Mouse (Mus musculus) G1E-ER4 (cell line): ENCODE data around the gene Lrch3. TPM values are rescaled to one million over a fixed set of nuclear protein-coding genes. Genes with fewer than 3 reads are reported as not detected.

ENCODE experiments used
- GATA1 ChIP-seq: IDR thresholded peaks from one replicate; pipeline ENCODE4 v1.8.0; 2012; ENCODE audit warnings: low read length, inconsistent platforms
- polyA plus RNA-seq: library from polyadenylated mRNA; stranded (reverse); fragments of >175 nt; gene quantifications from 2 replicates; pipeline ENCODE4 v1.2.3, GENCODE M21; 2012

Gene Lrch3
- polyA plus RNA-seq, 1 experiment = 11.8 TPM

DNA sequence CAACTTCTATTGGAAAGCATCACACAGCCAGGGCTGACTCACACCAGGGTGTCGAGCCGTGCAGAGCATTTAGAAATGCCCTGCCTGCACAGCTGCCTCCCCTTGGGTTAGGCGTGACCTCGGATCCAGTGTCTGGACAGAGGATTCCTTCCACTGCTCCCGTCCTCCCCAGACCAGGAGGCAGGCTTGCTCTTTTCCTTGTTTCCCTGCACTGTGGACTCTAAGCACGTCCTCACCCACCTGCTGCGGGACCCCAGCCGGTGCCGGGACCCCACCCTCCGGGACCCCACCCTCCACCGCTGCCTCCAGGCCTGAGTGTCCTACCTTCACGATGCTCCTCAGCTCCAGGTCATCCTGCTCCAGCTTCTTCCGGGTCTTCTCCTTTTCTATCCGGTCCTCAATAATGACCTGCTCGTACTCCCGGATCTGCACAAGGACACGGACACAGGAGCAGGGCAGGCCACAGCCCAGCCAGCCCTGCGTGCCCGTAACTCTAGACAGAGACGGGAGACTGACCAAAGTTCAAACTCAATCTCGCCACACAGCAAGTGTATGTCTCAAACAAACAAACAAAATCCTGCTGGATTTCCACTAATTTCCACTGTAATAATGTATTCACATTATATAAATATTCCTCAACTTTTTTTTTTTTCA, 105.3 kb downstream of the Lrch3 start:
- no peak for TF ChIP-seq GATA1

DNA sequence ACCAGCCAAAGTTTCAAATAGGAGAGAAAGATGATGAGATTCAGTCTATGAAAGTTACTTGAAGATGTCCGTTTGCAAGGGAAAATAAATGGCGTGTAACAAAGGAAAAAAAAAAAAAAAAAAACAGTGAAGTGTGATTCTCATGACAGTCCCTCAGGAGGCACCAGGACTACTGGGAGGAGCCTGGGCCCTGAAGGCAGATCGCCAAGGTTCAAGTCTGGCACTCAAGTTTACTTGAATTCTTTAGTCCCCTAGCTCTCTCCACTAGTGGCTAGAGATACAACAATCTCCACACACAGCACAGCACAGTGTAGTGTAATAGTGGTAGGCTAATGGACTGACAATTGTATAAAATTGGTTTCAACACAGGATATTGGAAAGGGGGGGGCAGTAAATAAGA, 107.5 kb downstream of the Lrch3 start:
- TF ChIP-seq GATA1 = no peak

DNA sequence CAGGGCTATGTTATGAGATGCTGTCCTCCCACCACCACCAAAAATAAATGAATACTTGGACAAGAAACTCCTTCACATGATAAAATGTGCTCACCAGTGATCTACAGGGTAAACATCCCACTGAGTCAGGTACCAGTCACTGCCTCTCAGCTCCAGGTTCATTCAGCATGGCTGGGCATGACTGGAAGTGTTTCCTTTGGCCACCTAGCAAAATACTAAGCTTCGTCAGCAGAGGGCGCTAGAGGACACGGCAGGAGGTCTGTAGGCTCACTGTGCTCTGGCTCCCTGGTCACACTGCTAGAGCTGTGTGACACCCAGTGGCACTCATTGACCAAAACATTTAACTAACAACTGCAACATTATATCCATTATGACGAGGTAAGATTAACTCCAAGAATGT, 109.8 kb downstream of the Lrch3 start:
- no peak for TF ChIP-seq GATA1

DNA sequence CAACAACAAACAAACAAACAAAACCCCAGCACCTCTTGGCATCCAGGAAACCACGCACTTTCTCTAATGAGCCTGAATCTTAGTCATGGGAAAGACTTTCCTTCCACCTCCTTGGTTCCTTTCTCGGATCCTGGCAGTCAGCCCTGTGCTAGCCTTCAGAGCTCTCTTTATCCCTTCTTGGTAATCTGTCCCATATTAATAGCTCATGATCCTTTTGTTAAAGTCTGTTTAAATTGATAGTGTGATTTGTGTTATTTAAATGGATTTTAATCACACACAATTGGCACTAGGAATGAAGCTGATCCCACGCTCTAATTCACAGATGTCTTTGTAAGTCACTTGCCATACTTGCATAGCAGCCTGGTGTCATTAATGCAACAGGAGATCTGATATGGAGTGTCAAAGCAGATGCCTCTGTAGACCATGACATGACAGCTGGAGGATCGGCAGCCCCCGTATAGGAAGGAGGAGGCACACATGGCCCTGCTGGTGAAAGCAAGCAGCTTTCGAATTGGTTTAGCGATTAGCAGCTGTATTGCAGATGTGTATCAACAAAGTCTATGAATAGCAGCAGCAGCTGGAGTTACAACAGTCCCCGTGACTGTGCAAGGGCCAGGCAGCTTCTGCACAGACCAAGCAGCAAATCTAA, 110.7 kb downstream of the Lrch3 start:
- TF ChIP-seq GATA1 = no peak

DNA sequence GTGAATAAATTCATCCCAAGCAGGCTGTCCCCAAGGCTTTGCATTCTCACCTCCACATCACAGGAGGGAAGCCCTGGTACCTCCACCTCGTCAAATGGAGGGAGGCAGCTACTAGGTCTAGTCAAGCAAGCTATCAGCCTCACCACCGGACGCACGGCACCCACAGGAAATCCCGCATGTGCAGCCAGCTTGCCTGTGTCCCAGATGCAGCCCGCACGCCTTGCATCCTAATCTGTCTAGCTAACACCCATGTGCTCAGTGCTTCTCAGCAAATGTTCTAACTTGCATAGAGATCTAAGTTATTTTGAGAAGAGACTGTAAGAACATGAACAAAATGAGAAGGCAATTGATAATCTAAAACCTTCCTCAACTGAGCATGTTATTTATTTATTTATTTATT, 112.5 kb downstream of the Lrch3 start:
- TF ChIP-seq GATA1 = no peak

DNA sequence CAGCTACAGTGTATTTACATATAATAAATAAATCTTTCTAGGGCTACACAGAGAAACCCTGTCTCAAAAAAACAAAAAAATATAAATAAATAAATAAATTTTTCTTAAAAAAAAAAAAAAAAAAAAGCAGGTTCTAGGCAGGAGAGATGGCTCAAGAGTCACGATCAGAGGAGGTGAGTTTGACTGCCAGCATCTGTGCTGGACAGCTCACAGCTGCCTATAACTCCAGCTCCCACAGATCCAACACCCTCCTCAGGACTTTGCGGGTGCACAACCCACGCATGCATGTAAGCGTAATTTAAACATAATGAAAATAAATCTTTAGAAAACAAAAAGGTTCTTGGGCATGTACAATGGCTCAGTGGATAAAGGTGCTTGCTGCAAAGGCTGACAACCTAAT, 122.1 kb downstream of the Lrch3 start:
- TF ChIP-seq GATA1 = no peak

DNA sequence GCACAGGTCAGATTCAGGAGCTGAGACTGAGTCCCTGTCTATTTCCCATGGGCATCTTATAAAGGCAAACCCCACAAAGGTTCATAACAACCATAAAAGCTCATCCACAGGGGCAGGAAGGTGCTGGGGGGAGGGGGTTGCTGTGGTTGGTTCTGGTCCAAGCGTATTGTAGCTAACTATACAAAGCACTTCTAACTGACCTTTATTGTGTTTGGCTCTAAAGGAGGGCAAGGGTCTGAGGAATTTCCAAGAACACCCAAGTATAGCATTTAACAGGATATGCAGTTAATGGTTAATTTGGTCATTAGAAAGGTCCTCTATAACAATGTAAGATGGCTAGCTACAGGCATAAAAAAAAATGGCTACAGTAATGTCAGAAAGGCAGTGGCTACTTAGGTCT, 128.8 kb downstream of the Lrch3 start:
- TF ChIP-seq GATA1 = no peak

DNA sequence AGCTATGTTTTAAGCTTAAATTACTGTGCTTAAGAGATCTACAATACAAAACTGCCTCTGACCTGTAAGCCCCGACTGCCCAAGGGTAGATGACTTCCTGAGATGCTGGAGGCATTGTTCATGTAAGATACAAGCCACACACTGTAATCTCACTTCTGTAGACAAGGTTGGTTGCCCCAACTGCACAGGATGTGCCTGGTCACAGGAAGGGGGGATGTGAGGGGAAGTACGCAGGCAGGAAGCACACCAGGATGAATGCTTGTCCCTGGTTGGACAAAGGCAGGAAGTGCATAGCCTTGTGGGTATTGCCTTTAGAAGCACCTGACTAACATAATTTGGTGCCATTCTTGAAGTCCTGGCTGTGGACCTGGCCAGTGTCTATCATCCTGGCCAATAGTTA, 129.4 kb downstream of the Lrch3 start:
- TF ChIP-seq GATA1 = no peak

DNA sequence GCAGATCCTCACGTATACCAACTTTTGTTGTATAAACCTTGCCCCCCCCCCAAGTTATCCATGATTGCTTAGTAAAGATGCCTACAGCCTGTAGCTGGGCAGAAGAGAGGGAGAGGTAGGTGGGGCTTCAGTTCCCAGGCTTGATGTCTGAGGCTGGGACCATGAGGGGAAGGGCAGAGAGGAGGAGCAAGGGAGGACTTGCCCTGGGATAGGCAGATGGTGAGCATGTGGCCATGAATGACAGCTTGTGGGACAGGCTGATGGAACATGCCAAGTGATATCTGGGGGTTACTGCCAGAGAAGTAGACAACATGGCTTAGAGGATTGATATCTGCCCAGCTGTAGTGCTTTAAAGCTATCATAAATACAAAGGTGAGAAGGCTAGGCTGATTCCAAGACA, 134.1 kb downstream of the Lrch3 start:
- no peak for TF ChIP-seq GATA1

DNA sequence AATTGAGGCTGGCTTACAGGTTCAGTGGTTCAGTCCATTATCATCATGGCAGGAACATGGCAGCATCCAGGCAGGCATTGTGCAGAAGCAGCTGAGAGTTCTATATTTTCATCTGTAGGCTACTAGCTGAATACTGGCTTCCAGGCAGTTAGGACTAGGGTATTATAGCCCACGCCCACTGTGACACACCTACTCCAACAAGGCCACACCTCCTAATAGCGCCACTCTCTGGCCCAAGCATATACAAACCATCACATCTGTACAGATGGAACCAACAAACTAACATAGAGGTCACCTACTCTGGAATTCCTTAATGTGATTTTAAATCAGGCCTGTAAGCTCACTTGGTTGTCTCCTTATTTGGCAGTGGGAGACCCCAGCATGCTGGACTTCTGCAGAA, 134.8 kb downstream of the Lrch3 start:
- TF ChIP-seq GATA1 = no peak

DNA sequence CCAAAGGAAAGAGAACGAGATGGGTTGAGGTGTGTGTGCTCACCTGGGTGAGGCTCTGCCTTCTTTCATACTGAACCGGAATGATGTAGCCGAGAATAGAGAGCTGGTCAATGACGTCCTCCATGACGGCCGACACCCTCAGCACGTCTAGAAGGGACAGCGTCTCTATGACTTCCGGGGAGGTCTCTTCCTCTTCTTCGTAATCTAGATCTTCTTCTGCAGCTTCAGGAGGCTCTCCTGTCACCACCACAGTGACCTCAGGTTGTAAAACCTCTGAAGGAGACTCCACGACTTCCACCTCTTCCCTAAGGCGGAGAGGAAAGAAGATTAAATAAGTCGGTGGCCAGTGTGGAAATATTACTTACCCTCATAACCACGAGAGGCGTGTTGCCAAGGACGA, 135.9 kb downstream of the Lrch3 start:
- TF ChIP-seq GATA1 = no peak

DNA sequence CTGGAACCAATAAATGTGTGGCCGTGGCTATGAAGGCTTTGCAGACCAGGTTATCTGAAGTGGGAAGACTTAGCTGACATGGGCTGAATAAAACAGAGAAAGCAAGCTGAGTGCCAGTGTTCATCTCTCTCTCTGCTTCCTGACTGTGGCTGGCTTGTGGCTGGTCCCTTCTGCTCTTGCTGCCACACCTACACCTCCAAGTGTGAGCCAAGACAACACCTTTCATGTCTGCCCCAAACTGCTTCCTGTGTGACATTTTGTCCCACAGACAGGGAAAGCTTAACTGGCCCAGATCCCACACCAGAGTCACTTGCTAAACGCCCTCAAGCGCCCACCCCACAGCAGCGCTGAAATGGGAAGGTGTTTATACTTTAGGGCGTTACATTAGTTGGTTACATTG, 139.2 kb downstream of the Lrch3 start:
- no peak for TF ChIP-seq GATA1

DNA sequence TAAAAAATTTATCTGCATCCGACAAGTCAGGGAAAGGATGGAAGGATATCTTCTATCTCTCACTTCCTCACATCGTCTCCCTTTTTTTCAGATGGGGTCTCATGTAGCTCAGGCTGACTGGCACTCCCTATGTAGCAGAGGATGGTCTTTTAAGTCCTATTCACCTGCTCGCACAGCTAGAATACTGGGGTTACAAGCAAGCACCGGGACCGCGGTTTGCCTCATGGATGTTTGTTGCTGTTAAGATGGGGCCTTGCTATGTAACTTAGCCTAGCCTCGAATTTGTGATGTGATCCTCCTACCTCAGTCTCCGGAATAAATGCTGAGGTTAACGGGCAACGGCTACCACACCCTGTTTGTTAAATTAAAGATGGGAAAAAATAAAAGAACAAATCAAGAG, 141.8 kb downstream of the Lrch3 start:
- no peak for TF ChIP-seq GATA1

DNA sequence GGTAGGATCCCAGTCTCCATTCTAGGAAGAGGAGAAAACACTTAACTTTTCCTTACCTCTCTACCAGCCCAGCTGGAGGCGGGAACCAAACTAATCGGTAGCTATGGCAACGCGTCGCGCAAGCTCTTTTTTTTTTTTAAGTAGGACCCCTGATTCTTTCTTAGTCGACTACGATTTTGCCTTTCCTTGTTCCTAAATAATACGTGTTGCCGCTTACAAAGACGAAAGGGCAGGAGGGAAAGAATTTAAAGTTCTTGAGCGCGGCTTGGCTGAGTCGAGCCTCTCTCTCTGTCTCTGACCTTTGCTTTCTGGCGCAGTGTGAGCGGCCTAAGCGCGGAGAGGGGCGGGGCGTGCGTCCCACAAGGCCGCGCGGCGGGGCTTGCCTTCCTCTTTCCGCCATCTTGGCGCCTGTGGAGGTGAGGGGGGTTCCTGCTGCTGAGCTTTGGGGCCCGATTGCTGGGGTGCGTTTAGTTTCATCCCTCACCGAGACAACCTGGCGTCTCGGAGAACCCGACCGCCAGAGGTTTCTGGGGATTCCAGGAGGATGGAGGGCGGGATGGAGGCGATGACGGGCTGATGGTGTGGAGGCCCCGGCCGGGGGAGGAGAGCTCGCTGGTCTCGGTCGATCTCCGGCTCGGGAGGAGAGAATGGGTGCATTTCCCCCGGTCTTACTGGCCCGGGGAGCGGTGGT, 142.3 kb downstream of the Lrch3 start, which contains the start of the genes Iqcg and Rpl35a:
TSS of gene Iqcg (minus strand) at position 124 of the 691 bp plus-strand sequence.
TSS of gene Rpl35a (plus strand) at position 359 of the 691 bp plus-strand sequence.
- TF ChIP-seq GATA1 = no peak

DNA sequence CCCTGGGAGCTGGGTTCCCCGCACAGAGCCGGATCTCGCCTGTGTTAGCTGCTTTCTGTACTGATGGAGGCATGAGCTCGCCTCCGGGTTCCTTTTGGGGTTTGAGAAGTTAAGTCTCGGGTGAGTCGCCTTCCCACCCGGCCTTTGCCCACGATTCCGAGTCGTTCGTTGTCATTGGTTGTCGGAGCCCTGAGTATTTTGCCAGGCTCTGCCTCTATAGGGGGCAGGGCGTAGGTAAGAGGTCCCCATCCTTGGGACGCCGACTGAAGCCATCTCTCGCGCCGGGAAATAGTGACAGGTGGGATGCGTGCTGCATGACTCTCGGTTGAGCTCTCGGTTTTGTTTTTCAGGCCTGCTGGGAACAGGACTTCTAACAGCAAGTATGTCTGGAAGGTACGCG, 142.9 kb downstream of the Lrch3 start:
- no peak for TF ChIP-seq GATA1

DNA sequence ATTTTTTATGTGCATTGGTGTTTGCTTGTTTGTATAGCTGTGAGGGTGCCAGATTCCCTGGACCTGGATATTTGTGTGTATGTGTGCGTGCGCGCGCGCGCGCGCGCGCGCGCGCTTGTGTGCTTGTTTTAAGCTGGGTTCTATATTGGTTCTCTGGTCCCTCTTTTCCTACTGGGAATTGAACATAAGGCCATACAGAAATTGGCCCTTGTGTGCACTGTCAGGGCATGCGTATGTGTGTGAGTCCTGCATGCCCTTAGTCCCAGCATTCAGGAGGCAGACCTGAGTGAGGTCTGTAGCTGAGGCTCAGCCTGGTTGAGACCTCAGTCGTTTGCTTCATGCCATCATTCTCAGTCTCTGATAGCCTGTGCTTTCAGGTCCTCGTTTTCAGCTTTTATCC, 144.1 kb downstream of the Lrch3 start:
- no peak for TF ChIP-seq GATA1

DNA sequence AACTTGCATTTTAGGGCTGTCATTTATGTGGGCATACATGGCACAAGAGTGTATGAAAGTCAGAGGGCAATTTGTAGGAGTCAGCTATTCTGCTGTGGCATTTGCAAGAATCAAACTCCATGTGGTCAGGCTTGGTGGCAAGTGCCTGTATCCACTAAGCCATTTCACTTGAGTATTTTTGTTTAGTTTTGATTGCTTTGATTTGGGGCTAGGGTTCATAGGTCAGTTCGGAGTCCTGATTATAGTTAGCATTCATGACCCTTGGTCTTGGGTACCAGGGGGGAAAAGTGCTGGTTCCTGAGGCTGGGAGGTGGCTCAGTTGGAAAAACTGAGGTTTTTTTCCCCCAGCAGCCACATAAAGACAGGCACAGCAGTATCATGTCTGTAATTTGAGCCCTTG, 145.6 kb downstream of the Lrch3 start:
- no peak for TF ChIP-seq GATA1
